Mouse (Mus musculus) liver, embryonic 11.5 days (tissue): Measurements from ENCODE around the gene Ggt6. TPM values are rescaled to one million over a fixed set of nuclear protein-coding genes. Genes with fewer than 3 reads are reported as not detected.

ENCODE experiments used
- ATAC-seq: fragments of 200-750 bp; cut with Nextera tagmentation; replicated peaks from 2 replicates; pipeline ENCODE4 v1.8.0; 2017; ENCODE audit warnings: moderate number of reproducible peaks, mild to moderate bottlenecking, moderate TSS enrichment, moderate library complexity; ENCODE audit not compliant: low FRiP score
- DNase-seq: peaks from one replicate; pipeline ENCODE4 v3.0.0-alpha.2; 2017; ENCODE audit warnings: low spot score
- H3K27ac ChIP-seq: fragments of 300-500 bp; sonication (generic); 2 replicates; pipeline ENCODE4 v1.5.1; 2014; ENCODE audit warnings: mild to moderate bottlenecking, low read depth, low read length, control low read depth
- H3K27me3 ChIP-seq: fragments of 300-500 bp; sonication (generic); replicated peaks from 2 replicates; pipeline ENCODE4 v1.6.1; 2014; ENCODE audit warnings: low read length, mixed read lengths; ENCODE audit not compliant: control insufficient read depth, insufficient read depth
- H3K36me3 ChIP-seq: fragments of 300-500 bp; sonication (generic); 2 replicates; pipeline ENCODE4 v1.6.1; 2014; ENCODE audit warnings: mild to moderate bottlenecking, low read length, moderate library complexity, mixed read lengths; ENCODE audit not compliant: control insufficient read depth, insufficient read depth
- H3K4me1 ChIP-seq: fragments of 300-500 bp; sonication (generic); replicated peaks from 2 replicates; pipeline ENCODE4 v1.6.1; 2014; ENCODE audit warnings: low read length, mixed read lengths; ENCODE audit not compliant: control insufficient read depth, insufficient read depth
- H3K4me2 ChIP-seq: fragments of 300-500 bp; sonication (generic); 2 replicates; pipeline ENCODE4 v1.6.1; 2014; ENCODE audit warnings: mild to moderate bottlenecking, control low read depth, moderate library complexity
- H3K4me3 ChIP-seq: fragments of 300-500 bp; sonication (generic); 2 replicates; pipeline ENCODE4 v1.5.1; 2014; ENCODE audit warnings: low read depth, low read length, control low read depth
- H3K9ac ChIP-seq: fragments of 300-500 bp; sonication (generic); 2 replicates; pipeline ENCODE4 v1.6.1; 2014; ENCODE audit warnings: low read depth, low read length, control low read depth
- H3K9me3 ChIP-seq: fragments of 300-500 bp; sonication (generic); 2 replicates; pipeline ENCODE4 v1.6.1; 2016; ENCODE audit warnings: low read length, inconsistent platforms, mixed read lengths; ENCODE audit not compliant: control insufficient read depth
- WGBS: fragments of 180-500 bp; shearing (Covaris S2); extraction: QIAGEN DNeasy Blood & Tissue Kit; methylation state at CpG from one replicate; pipeline ENCODE4 v1.1.7; 2014; 5-methylcytosine and 5-hydroxymethylcytosine counted together
- polyA plus RNA-seq: library from polyadenylated mRNA; unstranded; fragments of >200 nt; fragmentation: Nextera tagmentation; extraction: Ambion mirVana; gene quantifications from 2 replicates; pipeline ENCODE4 v1.2.1, GENCODE M21; 2014

The Ggt6 gene
- polyA plus RNA-seq, 1 experiment from 2014 or later, result not detected

- H3K9me3 ChIP-seq, result no peaks in the 10 kb centered on the region
- DNase-seq, result no peak
- H3K4me3 ChIP-seq, result no peak overlapping the region
- 74% methylated on average over 1 of the region's 1 CpGs for WGBS
- H3K4me2 ChIP-seq, result no peak overlapping the region; the same call in 1 of the 2 replicates
- ATAC-seq, result no peak
- peak overlapping the region; percentile 46 for H3K27ac ChIP-seq
- peaks cover 90% of the 10 kb centered on the region for H3K4me1 ChIP-seq
- H3K36me3 ChIP-seq, result peaks cover 2% of the 10 kb centered on the region; the same call in 1 of the 2 replicates
- no peaks in the 10 kb centered on the region for H3K27me3 ChIP-seq
- no peak overlapping the region for H3K9ac ChIP-seq
These were observed 42.3 kb downstream of the Ggt6 start for GRCm38 (mm10) chr11:72477653-72478052.

- no peak overlapping the region for H3K4me2 ChIP-seq
- ATAC-seq, result no peak
- peaks cover 2% of the 10 kb centered on the region; the same call in 1 of the 2 replicates for H3K36me3 ChIP-seq
- no peak for DNase-seq
- peaks cover 95% of the 10 kb centered on the region for H3K4me1 ChIP-seq
- H3K4me3 ChIP-seq, result no peak overlapping the region
- no peak overlapping the region for H3K9ac ChIP-seq
- no peaks in the 10 kb centered on the region for H3K9me3 ChIP-seq
- peak overlapping the region; percentile 46; the same call in 1 of the 2 replicates for H3K27ac ChIP-seq
- H3K27me3 ChIP-seq, result no peaks in the 10 kb centered on the region
- 63% methylated on average over 6 of the region's 6 CpGs for WGBS
These were observed 42.9 kb downstream of the Ggt6 start for GRCm38 (mm10) chr11:72478228-72478627.

GRCm38 (mm10) chr11:72479499-72479898 lies 44.2 kb downstream of the Ggt6 start:
- H3K4me3 ChIP-seq, result no peak overlapping the region
- peak overlapping the region; percentile 13; the same call in 1 of the 2 replicates for H3K4me2 ChIP-seq
- peaks cover 92% of the 10 kb centered on the region for H3K4me1 ChIP-seq
- H3K9me3 ChIP-seq, result no peaks in the 10 kb centered on the region
- DNase-seq (no peak), ATAC-seq (no peak)
- no peaks in the 10 kb centered on the region for H3K27me3 ChIP-seq
- WGBS, result 45% methylated on average over 2 of the region's 2 CpGs
- H3K36me3 ChIP-seq, result peaks cover under 1% of the 10 kb centered on the region; the same call in 1 of the 2 replicates
- peak overlapping the region; percentile 67 for H3K27ac ChIP-seq
- H3K9ac ChIP-seq, result no peak overlapping the region

- H3K27ac ChIP-seq, result peak overlapping the region; percentile 94
- no peaks in the 10 kb centered on the region for H3K9me3 ChIP-seq
- peak overlapping the region; percentile 49 for H3K4me2 ChIP-seq
- DNase-seq (no peak), ATAC-seq (no peak)
- H3K4me3 ChIP-seq, result no peak overlapping the region
- 55% methylated on average over 5 of the region's 5 CpGs for WGBS
- H3K36me3 ChIP-seq, result no peaks in the 10 kb centered on the region
- no peaks in the 10 kb centered on the region for H3K27me3 ChIP-seq
- H3K4me1 ChIP-seq, result peaks cover 90% of the 10 kb centered on the region
- H3K9ac ChIP-seq, result peak overlapping the region; percentile 58
These were observed 46.0 kb downstream of the Ggt6 start for GRCm38 (mm10) chr11:72481313-72481712.

GRCm38 (mm10) chr11:72481952-72482351 lies 46.6 kb downstream of the Ggt6 start:
- peak overlapping the region; percentile 49 for H3K4me2 ChIP-seq

GRCm38 (mm10) chr11:72484549-72484948 lies 49.2 kb downstream of the Ggt6 start:
- Histone ChIP-seq H3K4me3 (no peak overlapping the region), H3K4me1 (peaks cover 88% of the 10 kb centered on the region), H3K9ac (no peak overlapping the region), H3K4me2 (peak overlapping the region; percentile 35), H3K27me3 (peaks cover 15% of the 10 kb centered on the region; the same call in 1 of the 2 replicates), H3K36me3 (no peaks in the 10 kb centered on the region), H3K27ac (no peak overlapping the region), H3K9me3 (no peaks in the 10 kb centered on the region)
- WGBS, result 27% methylated on average over 6 of the region's 6 CpGs
- DNase-seq (no peak), ATAC-seq (no peak)

More at GRCm38 (mm10) chr11:72481952-72482351, 46.6 kb downstream of the Ggt6 start:
- no peaks in the 10 kb centered on the region for H3K27me3 ChIP-seq
- peak overlapping the region; percentile 94 for H3K27ac ChIP-seq
- no peaks in the 10 kb centered on the region for H3K9me3 ChIP-seq
- H3K36me3 ChIP-seq, result no peaks in the 10 kb centered on the region
- peak; percentile 61 for DNase-seq
- H3K9ac ChIP-seq, result peak overlapping the region; percentile 58
- WGBS, result 29% methylated on average over 4 of the region's 4 CpGs
- peak; percentile 87 for ATAC-seq
- peaks cover 90% of the 10 kb centered on the region for H3K4me1 ChIP-seq
- H3K4me3 ChIP-seq, result no peak overlapping the region

GRCm38 (mm10) chr11:72485157-72485556 lies 49.8 kb downstream of the Ggt6 start:
- DNase-seq (no peak), ATAC-seq (no peak)
- no peaks in the 10 kb centered on the region for H3K9me3 ChIP-seq
- no peak overlapping the region for H3K9ac ChIP-seq
- peak overlapping the region; percentile 16; the same call in 1 of the 2 replicates for H3K27ac ChIP-seq
- no peaks in the 10 kb centered on the region for H3K36me3 ChIP-seq
- H3K4me3 ChIP-seq, result no peak overlapping the region
- H3K27me3 ChIP-seq, result peaks cover 15% of the 10 kb centered on the region; the same call in 1 of the 2 replicates
- peak overlapping the region; percentile 95 for H3K4me2 ChIP-seq
- H3K4me1 ChIP-seq, result peaks cover 85% of the 10 kb centered on the region
- WGBS, result 44% methylated on average over 5 of the region's 5 CpGs

- WGBS, result 59% methylated on average over 11 of the region's 11 CpGs
- DNase-seq, result no peak
- Histone ChIP-seq H3K36me3 (no peaks in the 10 kb centered on the region), H3K9me3 (no peaks in the 10 kb centered on the region), H3K4me3 (no peak overlapping the region), H3K4me2 (peak overlapping the region; percentile 95), H3K27ac (peak overlapping the region; percentile 16; the same call in 1 of the 2 replicates), H3K4me1 (peaks cover 77% of the 10 kb centered on the region), H3K27me3 (peaks cover 15% of the 10 kb centered on the region; the same call in 1 of the 2 replicates), H3K9ac (no peak overlapping the region)
- no peak for ATAC-seq
These were observed 50.6 kb downstream of the Ggt6 start for GRCm38 (mm10) chr11:72485960-72486359.

GRCm38 (mm10) chr11:72487171-72487570 lies 51.8 kb downstream of the Ggt6 start:
- H3K4me1 ChIP-seq, result peaks cover 65% of the 10 kb centered on the region
- H3K36me3 ChIP-seq, result no peaks in the 10 kb centered on the region
- no peaks in the 10 kb centered on the region for H3K9me3 ChIP-seq
- peak overlapping the region; percentile 95 for H3K4me2 ChIP-seq
- peak overlapping the region; percentile 83 for H3K4me3 ChIP-seq
- peaks cover 15% of the 10 kb centered on the region; the same call in 1 of the 2 replicates for H3K27me3 ChIP-seq
- peak overlapping the region; percentile 70; the same call in 1 of the 2 replicates for H3K9ac ChIP-seq
- H3K27ac ChIP-seq, result peak overlapping the region; percentile 82; the same call in 1 of the 2 replicates
- no peak for DNase-seq
- 31% methylated on average over 5 of the region's 5 CpGs for WGBS
- no peak for ATAC-seq
